Mouse (Mus musculus) limb, embryonic 12.5 days (tissue): ENCODE measurements around the gene Tab2. TPM values are rescaled to one million over a fixed set of nuclear protein-coding genes. Genes with fewer than 3 reads are reported as not detected.

Experiments used
- ATAC-seq: fragments of 200-750 bp; cut with Nextera tagmentation; 2 replicates; pipeline ENCODE4 v1.8.0; 2017; ENCODE audit warnings: low read depth, moderate TSS enrichment; ENCODE audit not compliant: insufficient number of reproducible peaks, insufficient read depth, low FRiP score, low TSS enrichment
- H3K27ac ChIP-seq: fragments of 300-500 bp; sonication (generic); 2 replicates; pipeline ENCODE4 v1.5.1; 2016; ENCODE audit warnings: mild to moderate bottlenecking, moderate library complexity
- H3K27me3 ChIP-seq: fragments of 300-500 bp; sonication (generic); 2 replicates; pipeline ENCODE4 v1.6.1; 2016; ENCODE audit warnings: mild to moderate bottlenecking, moderate library complexity
- H3K36me3 ChIP-seq: fragments of 300-500 bp; sonication (generic); 2 replicates; pipeline ENCODE4 v1.6.1; 2016; ENCODE audit warnings: mild to moderate bottlenecking, moderate library complexity
- H3K4me1 ChIP-seq: fragments of 300-500 bp; sonication (generic); replicated peaks from 2 replicates; pipeline ENCODE4 v1.6.1; 2016
- H3K4me2 ChIP-seq: fragments of 300-500 bp; sonication (generic); 2 replicates; pipeline ENCODE4 v1.6.1; 2016; ENCODE audit warnings: mild to moderate bottlenecking, moderate library complexity
- H3K4me3 ChIP-seq: fragments of 300-500 bp; sonication (generic); replicated peaks from 2 replicates; pipeline ENCODE4 v1.5.1; 2016; ENCODE audit warnings: mild to moderate bottlenecking
- H3K9ac ChIP-seq: fragments of 300-500 bp; sonication (generic); replicated peaks from 2 replicates; pipeline ENCODE4 v1.6.1; 2016; ENCODE audit warnings: mild to moderate bottlenecking, moderate library complexity
- H3K9me3 ChIP-seq: fragments of 300-500 bp; sonication (generic); 2 replicates; pipeline ENCODE4 v1.6.1; 2016; ENCODE audit warnings: mild to moderate bottlenecking, moderate library complexity
- WGBS: fragments of 180-500 bp; shearing (Covaris S2); methylation state at CpG from one replicate; pipeline ENCODE4 v1.1.7; 2016; 5-methylcytosine and 5-hydroxymethylcytosine counted together
- polyA plus RNA-seq: library from polyadenylated mRNA; unstranded; fragments of >200 nt; fragmentation: Nextera tagmentation; extraction: Ambion mirVana; gene quantifications from 2 replicates; pipeline ENCODE4 v1.2.1, GENCODE M21; 2016

Tab2 gene
- polyA plus RNA-seq, 1 experiment from 2014 or later: 27.5 TPM

GRCm38 (mm10) chr10:7943006-7943405, 13.0 kb downstream of the Tab2 start:
- no peak overlapping the region for H3K27ac ChIP-seq
- H3K36me3 ChIP-seq: peaks cover 13% of the 10 kb centered on the region
- H3K9ac ChIP-seq: no peak overlapping the region
- no peak overlapping the region for H3K4me3 ChIP-seq
- no peaks in the 10 kb centered on the region for H3K9me3 ChIP-seq
- no peak for ATAC-seq
- H3K4me2 ChIP-seq: no peak overlapping the region
- no peaks in the 10 kb centered on the region for H3K27me3 ChIP-seq
- WGBS: 19% methylated on average over 3 of the region's 3 CpGs
- H3K4me1 ChIP-seq: peaks cover 5% of the 10 kb centered on the region

- Histone ChIP-seq H3K27ac (no peak overlapping the region), H3K4me1 (0 out of 2 replicates have a peak, but pooled peaks cover 5% of the 10 kb centered on the region), H3K9me3 (no peaks in the 10 kb centered on the region), H3K27me3 (no peaks in the 10 kb centered on the region), H3K4me3 (no peak overlapping the region), H3K4me2 (no peak overlapping the region), H3K9ac (no peak overlapping the region), H3K36me3 (no peaks in the 10 kb centered on the region; the same call in 1 of the 2 replicates)
- no peak for ATAC-seq
- WGBS: 85% methylated on average over 6 of the region's 6 CpGs
These were observed 19.4 kb downstream of the Tab2 start for GRCm38 (mm10) chr10:7936556-7937192.

GRCm38 (mm10) chr10:7932958-7933357, 23.1 kb downstream of the Tab2 start:
- no peak overlapping the region for H3K4me2 ChIP-seq
- ATAC-seq: no peak
- H3K9ac ChIP-seq: no peak overlapping the region
- H3K4me3 ChIP-seq: no peak overlapping the region
- H3K27me3 ChIP-seq: no peaks in the 10 kb centered on the region
- H3K27ac ChIP-seq: no peak overlapping the region
- 0 out of 2 replicates have a peak, but pooled peaks cover 5% of the 10 kb centered on the region for H3K4me1 ChIP-seq
- 88% methylated on average over 2 of the region's 2 CpGs for WGBS
- peaks cover 4% of the 10 kb centered on the region; the same call in 1 of the 2 replicates for H3K36me3 ChIP-seq
- no peaks in the 10 kb centered on the region for H3K9me3 ChIP-seq

GRCm38 (mm10) chr10:7928996-7929395, 27.0 kb downstream of the Tab2 start:
- Histone ChIP-seq H3K36me3 (peaks cover 9% of the 10 kb centered on the region), H3K4me2 (no peak overlapping the region)
- WGBS: 90% methylated on average over 9 of the region's 9 CpGs

GRCm38 (mm10) chr10:7925481-7925880, 30.5 kb downstream of the Tab2 start:
- no peak for ATAC-seq
- Histone ChIP-seq H3K27ac (no peak overlapping the region), H3K4me3 (no peak overlapping the region), H3K36me3 (peaks cover 34% of the 10 kb centered on the region), H3K4me2 (no peak overlapping the region), H3K4me1 (0 out of 2 replicates have a peak, but pooled peaks cover 4% of the 10 kb centered on the region), H3K9me3 (no peaks in the 10 kb centered on the region), H3K9ac (no peak overlapping the region), H3K27me3 (no peaks in the 10 kb centered on the region)
- 68% methylated on average over 11 of the region's 11 CpGs for WGBS

More at GRCm38 (mm10) chr10:7928996-7929395, 27.0 kb downstream of the Tab2 start:
- Histone ChIP-seq H3K27me3 (no peaks in the 10 kb centered on the region), H3K4me1 (0 out of 2 replicates have a peak, but pooled peaks cover 4% of the 10 kb centered on the region), H3K9me3 (no peaks in the 10 kb centered on the region), H3K9ac (no peak overlapping the region), H3K27ac (no peak overlapping the region), H3K4me3 (no peak overlapping the region)
- no peak for ATAC-seq

GRCm38 (mm10) chr10:7923433-7923832, 32.6 kb downstream of the Tab2 start:
- WGBS: 91% methylated on average over 1 of the region's 1 CpGs
- Histone ChIP-seq H3K36me3 (peaks cover 49% of the 10 kb centered on the region), H3K4me2 (no peak overlapping the region)

GRCm38 (mm10) chr10:7911268-7911667, 44.8 kb downstream of the Tab2 start:
- Histone ChIP-seq H3K27ac (no peak overlapping the region), H3K4me3 (no peak overlapping the region), H3K4me2 (no peak overlapping the region), H3K4me1 (no peaks in the 10 kb centered on the region), H3K9me3 (no peaks in the 10 kb centered on the region), H3K36me3 (peaks cover 66% of the 10 kb centered on the region), H3K9ac (no peak overlapping the region), H3K27me3 (no peaks in the 10 kb centered on the region)
- WGBS: 83% methylated on average over 10 of the region's 10 CpGs
- no peak for ATAC-seq

More at GRCm38 (mm10) chr10:7923433-7923832, 32.6 kb downstream of the Tab2 start:
- no peaks in the 10 kb centered on the region for H3K27me3 ChIP-seq
- ATAC-seq: no peak
- no peaks in the 10 kb centered on the region for H3K9me3 ChIP-seq
- H3K4me3 ChIP-seq: no peak overlapping the region
- H3K9ac ChIP-seq: no peak overlapping the region
- H3K4me1 ChIP-seq: 0 out of 2 replicates have a peak, but pooled peaks cover 4% of the 10 kb centered on the region
- H3K27ac ChIP-seq: no peak overlapping the region

GRCm38 (mm10) chr10:7907151-7907550, 48.9 kb downstream of the Tab2 start:
- no peaks in the 10 kb centered on the region for H3K9me3 ChIP-seq
- H3K9ac ChIP-seq: no peak overlapping the region
- no peak overlapping the region for H3K4me2 ChIP-seq
- H3K36me3 ChIP-seq: peaks cover 78% of the 10 kb centered on the region
- H3K27me3 ChIP-seq: no peaks in the 10 kb centered on the region
- no peak overlapping the region for H3K27ac ChIP-seq
- no peak overlapping the region for H3K4me3 ChIP-seq
- no peak for ATAC-seq
- no peaks in the 10 kb centered on the region for H3K4me1 ChIP-seq
- WGBS: 93% methylated on average over 12 of the region's 12 CpGs

GRCm38 (mm10) chr10:7904157-7904556, 51.9 kb downstream of the Tab2 start:
- Histone ChIP-seq H3K4me3 (no peak overlapping the region), H3K27me3 (no peaks in the 10 kb centered on the region), H3K9me3 (no peaks in the 10 kb centered on the region), H3K4me2 (no peak overlapping the region), H3K36me3 (peaks cover 75% of the 10 kb centered on the region), H3K4me1 (no peaks in the 10 kb centered on the region), H3K27ac (no peak overlapping the region), H3K9ac (no peak overlapping the region)
- no peak for ATAC-seq
- 96% methylated on average over 5 of the region's 5 CpGs for WGBS

GRCm38 (mm10) chr10:7900719-7901627, 55.1 kb downstream of the Tab2 start:
- H3K9me3 ChIP-seq: no peaks in the 10 kb centered on the region
- WGBS: 91% methylated on average over 14 of the region's 14 CpGs
- no peak overlapping the region for H3K27ac ChIP-seq
- H3K4me2 ChIP-seq: no peak overlapping the region
- H3K36me3 ChIP-seq: peaks cover 50% of the 10 kb centered on the region
- H3K27me3 ChIP-seq: no peaks in the 10 kb centered on the region
- no peak for ATAC-seq
- no peak overlapping the region for H3K4me3 ChIP-seq
- no peaks in the 10 kb centered on the region for H3K4me1 ChIP-seq
- no peak overlapping the region for H3K9ac ChIP-seq

- ATAC-seq: no peak
- Histone ChIP-seq H3K36me3 (no peaks in the 10 kb centered on the region), H3K9me3 (no peaks in the 10 kb centered on the region), H3K27ac (no peak overlapping the region), H3K4me2 (no peak overlapping the region), H3K4me1 (no peaks in the 10 kb centered on the region), H3K27me3 (no peaks in the 10 kb centered on the region), H3K4me3 (no peak overlapping the region), H3K9ac (no peak overlapping the region)
- 87% methylated on average over 11 of the region's 11 CpGs for WGBS
These were observed 67.7 kb downstream of the Tab2 start for GRCm38 (mm10) chr10:7888256-7888868.
